Mouse (Mus musculus): ENCODE measurements at regions not wholly inside any gene's neighbourhood (a gene's known extent, or its start where the extent isn't known, plus 50 kb on each side); places are given as distances from the start of the nearest gene placed in this dataset.

DNA sequence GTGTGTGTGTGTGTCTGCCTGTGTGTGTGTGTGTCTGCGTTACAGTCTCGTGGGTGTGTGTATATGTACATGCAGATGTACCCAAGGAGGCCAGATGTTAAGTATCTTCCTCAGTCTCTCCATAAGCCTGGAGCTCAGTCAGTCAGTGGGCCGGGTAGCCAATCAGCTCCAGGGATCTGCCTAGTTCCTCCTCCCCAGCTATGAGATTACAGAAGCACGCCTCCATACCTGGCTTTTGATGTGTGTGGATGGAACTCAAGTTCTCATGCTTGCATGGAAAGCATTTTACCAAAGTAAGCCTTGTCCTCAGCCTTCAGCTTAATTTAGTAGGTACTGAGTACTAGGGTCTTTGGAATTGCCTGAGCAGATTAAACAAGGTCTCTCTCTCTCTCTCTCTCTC is 91.0 kb upstream of the Cadm1 start:
- dilution Hi-C loops (cut with MboI; ENCODE audit: extremely low pct_ligation_motif_present, extremely low pct_unique_long_range_greater_than_20kb, low sequenced_read_pairs): no loop called here
- Histone ChIP-seq H3K4me1 (ENCODE audit: control insufficient read depth in 1 of 2, insufficient read depth in 2 of 2) (no peaks in the 10 kb centered on the region; a peak in 1 of 4 replicates), H3K9me3 (replicated peaks; ENCODE audit: low read length) (peaks cover 88% of the 10 kb centered on the region), H3K27me3 (replicated peaks) (no peaks in the 10 kb centered on the region), H3K4me3 (replicated peaks in 1 of 3; ENCODE audit: low read depth in 2 of 3, low read length in 2 of 3, poor library complexity in 1 of 3) (no peak overlapping the region), H3K4me2 (ENCODE audit: insufficient read depth, low read depth, poor library complexity, severe bottlenecking) (no peak overlapping the region), H3K27ac (ENCODE audit: insufficient read depth, low read depth) (no peak overlapping the region), H3K36me3 (replicated peaks in 1 of 2; ENCODE audit: control insufficient read depth in 1 of 2, insufficient read depth in 1 of 2, low read length in 1 of 2) (no peaks in the 10 kb centered on the region), H3K9ac (ENCODE audit: insufficient read depth, low read depth) (no peak overlapping the region), H3K79me2 (replicated peaks; ENCODE audit: control insufficient read depth, extremely low read depth, insufficient read depth, poor library complexity, severe bottlenecking) (no peaks in the 10 kb centered on the region)
- TF ChIP-seq ZMIZ1 (IDR thresholded peaks at IDR 0.05; ENCODE audit: low read depth, low read length) (no peak), CTCF (conservative IDR thresholded peaks at IDR 0.05 in 1 of 2, IDR thresholded peaks at IDR 0.05 in 1 of 2; ENCODE audit: low read depth in 2 of 2, low read length in 2 of 2) (no peak), TCF12 (IDR thresholded peaks at IDR 0.05; ENCODE audit: low read depth, low read length) (no peak), SMC3 (IDR thresholded peaks at IDR 0.05; ENCODE audit: low read depth, low read length) (no peak), UBTF (IDR thresholded peaks at IDR 0.05; ENCODE audit: low read depth, low read length) (no peak), MEF2A (IDR thresholded peaks at IDR 0.05; ENCODE audit: borderline replicate concordance, low read depth, low read length) (no peak), ZC3H11A (IDR thresholded peaks at IDR 0.05; ENCODE audit: low read depth, low read length) (no peak), RAD21 (IDR thresholded peaks at IDR 0.05; ENCODE audit: low read depth, low read length) (no peak), ZNF384 (IDR thresholded peaks at IDR 0.05; ENCODE audit: low read depth, low read length) (no peak), POLR2A (IDR thresholded peaks at IDR 0.05; ENCODE audit: low read depth, low read length) (no peak), MAX (IDR thresholded peaks at IDR 0.05; ENCODE audit: low read length) (no peak), POLR2AphosphoS2 (IDR thresholded peaks at IDR 0.05; ENCODE audit: low read depth, low read length) (no peak), SIN3A (IDR thresholded peaks at IDR 0.05; ENCODE audit: low read length) (no peak), EP300 (IDR thresholded peaks at IDR 0.05; ENCODE audit: low read length) (no peak), NELFE (IDR thresholded peaks at IDR 0.05; ENCODE audit: low read depth, low read length) (no peak)
- in situ Hi-C loops (cut with MboI; ENCODE audit: low pct_ligation_motif_present, low pct_unique_long_range_greater_than_20kb, low sequenced_read_pairs): no loop called here
- no peak for DNase-seq (ENCODE audit: extremely low read depth)

DNA sequence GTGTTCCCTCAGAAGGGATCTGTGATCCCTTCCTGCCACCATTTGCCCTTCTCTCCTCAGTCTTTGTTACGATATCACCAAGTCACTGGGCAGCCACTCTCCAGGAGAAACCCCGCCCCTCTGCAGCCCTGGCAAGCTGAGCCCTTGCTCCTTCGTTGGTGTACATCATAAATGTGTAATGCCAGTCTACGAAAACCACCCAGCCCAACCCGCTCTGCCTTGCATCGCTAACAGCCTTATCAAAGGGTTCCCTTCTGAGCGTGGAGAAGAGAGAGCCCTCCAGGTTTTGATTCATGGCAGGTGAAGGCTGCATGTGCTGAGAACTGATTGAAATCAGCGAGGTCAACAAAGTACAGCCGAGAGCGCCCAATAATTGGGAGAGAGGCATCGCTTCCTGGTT is 90.5 kb upstream of the Cadm1 start:
- in situ Hi-C loops (cut with MboI; ENCODE audit: low pct_ligation_motif_present, low pct_unique_long_range_greater_than_20kb, low sequenced_read_pairs): no loop called here

More for the DNA sequence above, 90.5 kb upstream of the Cadm1 start:
- Histone ChIP-seq H3K9me3 (replicated peaks; ENCODE audit: low read length) (peaks cover 88% of the 10 kb centered on the region), H3K36me3 (replicated peaks in 1 of 2; ENCODE audit: control insufficient read depth in 1 of 2, insufficient read depth in 1 of 2, low read length in 1 of 2) (no peaks in the 10 kb centered on the region), H3K4me1 (ENCODE audit: control insufficient read depth in 1 of 2, insufficient read depth in 2 of 2) (no peaks in the 10 kb centered on the region; a peak in 1 of 4 replicates), H3K79me2 (replicated peaks; ENCODE audit: control insufficient read depth, extremely low read depth, insufficient read depth, poor library complexity, severe bottlenecking) (no peaks in the 10 kb centered on the region), H3K27me3 (replicated peaks) (no peaks in the 10 kb centered on the region), H3K27ac (ENCODE audit: insufficient read depth, low read depth) (no peak overlapping the region), H3K9ac (ENCODE audit: insufficient read depth, low read depth) (no peak overlapping the region), H3K4me3 (replicated peaks in 1 of 3; ENCODE audit: low read depth in 2 of 3, low read length in 2 of 3, poor library complexity in 1 of 3) (no peak overlapping the region), H3K4me2 (ENCODE audit: insufficient read depth, low read depth, poor library complexity, severe bottlenecking) (no peak overlapping the region)
- TF ChIP-seq NRF1 (IDR thresholded peaks at IDR 0.05; ENCODE audit: low read depth, low read length) (no peak), MEF2A (IDR thresholded peaks at IDR 0.05; ENCODE audit: borderline replicate concordance, low read depth, low read length) (no peak), POLR2A (IDR thresholded peaks at IDR 0.05; ENCODE audit: low read depth, low read length) (no peak), HCFC1 (IDR thresholded peaks at IDR 0.05; ENCODE audit: low read depth, low read length) (no peak), BHLHE40 (IDR thresholded peaks at IDR 0.05; ENCODE audit: low read depth, low read length) (no peak), CHD2 (IDR thresholded peaks at IDR 0.05; ENCODE audit: low read length) (no peak), USF2 (conservative IDR thresholded peaks at IDR 0.05; ENCODE audit: low read depth, low read length) (no peak), MYC (IDR thresholded peaks at IDR 0.05; ENCODE audit: low read depth, low read length) (no peak), RAD21 (IDR thresholded peaks at IDR 0.05; ENCODE audit: low read depth, low read length) (no peak), SMC3 (IDR thresholded peaks at IDR 0.05; ENCODE audit: low read depth, low read length) (no peak), ZKSCAN1 (IDR thresholded peaks at IDR 0.05; ENCODE audit: borderline replicate concordance, low read depth, low read length) (no peak), ZNF384 (IDR thresholded peaks at IDR 0.05; ENCODE audit: low read depth, low read length) (no peak), MAZ (IDR thresholded peaks at IDR 0.05; ENCODE audit: low read depth, low read length) (no peak), SIN3A (IDR thresholded peaks at IDR 0.05; ENCODE audit: low read length) (no peak), UBTF (IDR thresholded peaks at IDR 0.05; ENCODE audit: low read depth, low read length) (no peak), RCOR1 (conservative IDR thresholded peaks at IDR 0.05; ENCODE audit: low read depth, low read length) (no peak)
- no peak for DNase-seq (ENCODE audit: extremely low read depth)
- dilution Hi-C loops (cut with MboI; ENCODE audit: extremely low pct_ligation_motif_present, extremely low pct_unique_long_range_greater_than_20kb, low sequenced_read_pairs): no loop called here
